ENCODE assay signal across 11 mouse cellular contexts in the genomic region with DNA sequence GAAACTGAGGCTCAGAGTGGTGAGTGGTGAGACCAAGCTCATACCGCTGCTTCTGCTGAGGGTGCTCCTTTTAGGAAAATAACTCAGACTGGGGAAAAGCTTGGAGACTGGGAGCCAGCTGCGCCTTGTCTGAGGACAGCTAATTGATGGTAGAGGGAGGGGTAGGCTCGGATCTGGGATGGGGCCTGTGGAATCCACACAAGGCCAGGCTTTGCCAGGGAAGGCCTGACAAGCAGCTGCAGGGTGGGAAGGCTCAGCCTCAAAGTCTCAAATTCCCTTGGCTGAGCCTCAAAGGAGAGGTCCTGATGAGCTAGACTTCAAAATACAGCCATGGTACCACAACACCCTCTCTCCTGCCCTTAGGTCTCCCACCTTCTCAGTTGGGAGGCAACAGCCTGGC. TPM values are rescaled to one million over a fixed set of nuclear protein-coding genes. Genes with fewer than 3 reads are reported as not detected.
A peak's percentile ranks its signal among the peaks of the same experiment; 100 is the strongest.
DNase-seq lines count a peak whose midpoint lies in the region; ATAC-seq and TF ChIP-seq lines count a peak whose summit lies in the region.
"Had no signal": no experiment of that assay in that cellular context is flagged by ENCODE, and none has a peak within 500 bp of the region (broad histone marks: within the 10 kb centered on the region; RNA-seq: fewer than 3 reads in every experiment).

No protein-coding gene starts in this region.

- no peak for TF ChIP-seq EP300 in heart, adult 2 months (IDR thresholded peaks at IDR 0.05; ENCODE audit: insufficient read depth, low read depth, low read length)

- no peak overlapping the region for H3K4me2 ChIP-seq in midbrain, embryonic 11.5 days
- H3K4me2 ChIP-seq in stomach, embryonic 16.5 days (ENCODE audit: low read depth, low read length) = no peak overlapping the region
- H3K4me2 ChIP-seq: heart, embryonic 15.5 days; liver, embryonic 15.5 days had no signal

- DNase-seq in heart, postnatal 14 days = peak; percentile 19 to 26
- DNase-seq in heart, adult 2 months = no peak
- no peak for DNase-seq in midbrain, embryonic 10.5 days (ENCODE audit: low spot score)
- no peak for DNase-seq in midbrain, embryonic 11.5 days (ENCODE audit: low spot score, missing footprints)
- peak; percentile 59 to 71 for DNase-seq in lung, adult 18-20 months
- DNase-seq: cerebellum, postnatal 14 days had no signal

- no peak overlapping the region for H3K9ac ChIP-seq in heart, adult 2 months (ENCODE audit: low read depth, low read length)
- H3K9ac ChIP-seq in midbrain, embryonic 11.5 days (ENCODE audit: low read length) = no peak overlapping the region
- H3K9ac ChIP-seq in stomach, embryonic 16.5 days (ENCODE audit: low read length) = no peak overlapping the region
- H3K9ac ChIP-seq: heart, embryonic 15.5 days; liver, embryonic 15.5 days had no signal

- H3K27me3 ChIP-seq in heart, adult 2 months (ENCODE audit: control insufficient read depth, insufficient read depth, low read length) = no peaks in the 10 kb centered on the region; the same call in 1 of the 2 replicates
- no peaks in the 10 kb centered on the region for H3K27me3 ChIP-seq in midbrain, embryonic 10.5 days (ENCODE audit: low read depth, poor library complexity, severe bottlenecking)
- no peaks in the 10 kb centered on the region for H3K27me3 ChIP-seq in midbrain, embryonic 11.5 days (ENCODE audit: control insufficient read depth, insufficient read depth, low read length)
- H3K27me3 ChIP-seq in stomach, embryonic 16.5 days (ENCODE audit: control insufficient read depth, insufficient read depth, low read length) = no peaks in the 10 kb centered on the region
- H3K27me3 ChIP-seq: heart, embryonic 15.5 days; liver, embryonic 15.5 days had no signal

- H3K36me3 ChIP-seq in heart, adult 2 months (ENCODE audit: control insufficient read depth, insufficient read depth, low read length) = no peaks in the 10 kb centered on the region
- no peaks in the 10 kb centered on the region for H3K36me3 ChIP-seq in midbrain, embryonic 10.5 days
- H3K36me3 ChIP-seq in midbrain, embryonic 11.5 days (ENCODE audit: control insufficient read depth, insufficient read depth, low read length) = no peaks in the 10 kb centered on the region
- no peaks in the 10 kb centered on the region for H3K36me3 ChIP-seq in stomach, embryonic 16.5 days (ENCODE audit: control insufficient read depth, insufficient read depth, low read length)
- H3K36me3 ChIP-seq: heart, embryonic 15.5 days; liver, embryonic 15.5 days had no signal

- H3K4me3 ChIP-seq in heart, adult 2 months = no peak overlapping the region
- H3K4me3 ChIP-seq in midbrain, embryonic 10.5 days = no peak overlapping the region
- no peak overlapping the region for H3K4me3 ChIP-seq in midbrain, embryonic 11.5 days (ENCODE audit: low read depth, low read length)
- no peak overlapping the region for H3K4me3 ChIP-seq in stomach, embryonic 16.5 days (replicated peaks; ENCODE audit: low read length)
- H3K4me3 ChIP-seq: heart, embryonic 15.5 days; liver, embryonic 15.5 days; myocyte had no signal

- no peaks in the 10 kb centered on the region for H3K9me3 ChIP-seq in midbrain, embryonic 10.5 days (replicated peaks)
- H3K9me3 ChIP-seq in midbrain, embryonic 11.5 days (ENCODE audit: control insufficient read depth, low read length) = no peaks in the 10 kb centered on the region
- H3K9me3 ChIP-seq in stomach, embryonic 16.5 days (replicated peaks; ENCODE audit: control insufficient read depth, low read length) = no peaks in the 10 kb centered on the region
- H3K9me3 ChIP-seq: heart, embryonic 15.5 days; liver, embryonic 15.5 days had no signal

- ATAC-seq in midbrain, embryonic 11.5 days (ENCODE audit: low FRiP score) = no peak
- peak; percentile 82; the same call in 1 of the 2 replicates for ATAC-seq in stomach, embryonic 16.5 days (ENCODE audit: insufficient read depth, low FRiP score)
- ATAC-seq in megakaryocyte-erythroid progenitor cell, adult 5-6 weeks (replicated peaks; ENCODE audit: low FRiP score, low TSS enrichment, poor library complexity, severe bottlenecking) = no peak

- TF ChIP-seq POLR2A in heart, adult 2 months (IDR thresholded peaks at IDR 0.05; ENCODE audit: insufficient read depth, low read depth, low read length) = no peak

- 81% methylated on average over 3 of the region's 3 CpGs for WGBS in heart, adult 2 months
- WGBS in midbrain, embryonic 10.5 days = 64% methylated on average over 3 of the region's 3 CpGs
- WGBS in midbrain, embryonic 11.5 days = 60% methylated on average over 3 of the region's 3 CpGs
- 31% methylated on average over 3 of the region's 3 CpGs for WGBS in stomach, embryonic 16.5 days

- no peak for TF ChIP-seq CTCF in heart, adult 2 months (IDR thresholded peaks at IDR 0.05)

- H3K27ac ChIP-seq in heart, adult 2 months = no peak overlapping the region
- H3K27ac ChIP-seq in midbrain, embryonic 10.5 days (replicated peaks) = peak overlapping the region; percentile 14; the same call in 1 of the 2 replicates
- H3K27ac ChIP-seq in midbrain, embryonic 11.5 days (ENCODE audit: low read depth, low read length) = no peak overlapping the region
- peak overlapping the region; percentile 13; the same call in 1 of the 2 replicates for H3K27ac ChIP-seq in stomach, embryonic 16.5 days (ENCODE audit: low read length)
- H3K27ac ChIP-seq: heart, embryonic 15.5 days; liver, embryonic 15.5 days had no signal

- intact Hi-C loops in heart, postnatal 14 days (cut with DNase I) = no loop called here
- intact Hi-C loops in heart, adult 2 months (cut with DNase I) = no loop called here

- no peaks in the 10 kb centered on the region for H3K79me2 ChIP-seq in heart, adult 2 months (replicated peaks; ENCODE audit: control insufficient read depth, insufficient read depth, low read length)

- H3K4me1 ChIP-seq in heart, adult 2 months (ENCODE audit: control insufficient read depth, insufficient read depth, low read length) = no peaks in the 10 kb centered on the region; the same call in 1 of the 2 replicates
- peaks cover 22% of the 10 kb centered on the region for H3K4me1 ChIP-seq in midbrain, embryonic 10.5 days
- no peaks in the 10 kb centered on the region for H3K4me1 ChIP-seq in midbrain, embryonic 11.5 days (ENCODE audit: control insufficient read depth, insufficient read depth, low read length)
- H3K4me1 ChIP-seq in stomach, embryonic 16.5 days (ENCODE audit: control insufficient read depth, insufficient read depth, low read length) = peaks cover 15% of the 10 kb centered on the region; the same call in 1 of the 2 replicates
- H3K4me1 ChIP-seq: liver, embryonic 15.5 days had no signal

RNA-seq across cellular contexts. Expression of a gene that starts 36.9 kb away (rescaled TPM):
- 10 to 100 TPM; 19.4 to 20.5 TPM for total RNA-seq in heart, postnatal 14 days (2021)
- total RNA-seq in heart, adult 2 months (2021) = 1 to 10 TPM; 7.9 to 9.5 TPM
- 4.4 and 6.1 TPM in 2 replicates for polyA plus RNA-seq in heart, adult 2 months (2012; rRNA removed)
- polyA plus RNA-seq in midbrain, embryonic 10.5 days (2016; fragmentation: Nextera tagmentation; extraction: Ambion mirVana) = 1.5 and 1.7 TPM in 2 replicates
- polyA plus RNA-seq in midbrain, embryonic 11.5 days (2014; fragmentation: Nextera tagmentation; extraction: Ambion mirVana) = 0.90 and 1.8 TPM in 2 replicates
- 9.3 and 9.9 TPM in 2 replicates for polyA plus RNA-seq in stomach, embryonic 16.5 days (2015; fragmentation: Nextera tagmentation; extraction: Ambion mirVana)
- 9.6 and 24.6 TPM in 2 replicates for total RNA-seq in megakaryocyte-erythroid progenitor cell, adult 5-6 weeks (2014; fragmentation: Nextera tagmentation)
- 5.0 and 6.3 TPM in 2 replicates for total RNA-seq in megakaryocyte-erythroid progenitor cell, adult 5-6 weeks (2017)

Comparison
In these comparisons a context has a peak if more than half of its experiments do, and no peak if none do; other contexts are left out.
1. DNase-seq: peak in heart, postnatal 14 days (2 of 2) and lung, adult 18-20 months (2 of 2); none in heart, adult 2 months (0 of 2), midbrain, embryonic 10.5 days (single experiment) and midbrain, embryonic 11.5 days (single experiment).
2. H3K27ac ChIP-seq: peak in midbrain, embryonic 10.5 days (single experiment) and stomach, embryonic 16.5 days (single experiment); none in heart, adult 2 months (single experiment) and midbrain, embryonic 11.5 days (single experiment).